Mouse (Mus musculus): ENCODE data around the gene Setd1a.
"Not testable (repeated sequence)": the region's sequence is repeated elsewhere in the genome, so short reads cannot be mapped to it uniquely, and the experiment has no call there.

Gene Setd1a

GRCm38 (mm10) chr7:127837473-127837872 lies 61.0 kb downstream of the Setd1a start:
- no peak for DNase-seq (ENCODE audit: low spot score in 2 of 2)

DNA sequence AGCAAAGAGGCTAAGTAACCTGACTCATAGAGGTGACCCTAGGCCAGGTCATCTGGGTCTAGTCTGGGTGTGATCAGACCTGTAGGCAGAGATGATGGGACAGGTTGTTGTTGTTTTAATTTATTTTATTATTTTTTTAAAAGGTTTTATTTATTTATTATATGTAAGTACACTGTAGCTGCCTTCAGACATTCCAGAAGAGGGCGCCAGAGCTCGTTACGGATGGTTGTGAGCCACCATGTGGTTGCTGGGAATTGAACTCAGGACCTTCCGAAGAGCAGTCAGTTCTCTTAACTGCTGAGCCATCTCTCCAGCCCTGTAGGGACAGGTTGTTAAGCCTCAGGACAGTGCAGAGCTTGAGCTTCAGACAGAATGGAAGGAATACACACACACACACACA lies 61.4 kb downstream of the Setd1a start:
- DNase-seq (ENCODE audit: low spot score in 2 of 2): not testable (repeated sequence)

- not testable (repeated sequence) for DNase-seq (ENCODE audit: low spot score in 2 of 2)
Measured at GRCm38 (mm10) chr7:127840031-127840430, 63.6 kb downstream of the Setd1a start.

- peak; percentile 53 to 65 for DNase-seq (ENCODE audit: low spot score in 2 of 2)
Measured at GRCm38 (mm10) chr7:127840886-127841285, 64.4 kb downstream of the Setd1a start.

DNA sequence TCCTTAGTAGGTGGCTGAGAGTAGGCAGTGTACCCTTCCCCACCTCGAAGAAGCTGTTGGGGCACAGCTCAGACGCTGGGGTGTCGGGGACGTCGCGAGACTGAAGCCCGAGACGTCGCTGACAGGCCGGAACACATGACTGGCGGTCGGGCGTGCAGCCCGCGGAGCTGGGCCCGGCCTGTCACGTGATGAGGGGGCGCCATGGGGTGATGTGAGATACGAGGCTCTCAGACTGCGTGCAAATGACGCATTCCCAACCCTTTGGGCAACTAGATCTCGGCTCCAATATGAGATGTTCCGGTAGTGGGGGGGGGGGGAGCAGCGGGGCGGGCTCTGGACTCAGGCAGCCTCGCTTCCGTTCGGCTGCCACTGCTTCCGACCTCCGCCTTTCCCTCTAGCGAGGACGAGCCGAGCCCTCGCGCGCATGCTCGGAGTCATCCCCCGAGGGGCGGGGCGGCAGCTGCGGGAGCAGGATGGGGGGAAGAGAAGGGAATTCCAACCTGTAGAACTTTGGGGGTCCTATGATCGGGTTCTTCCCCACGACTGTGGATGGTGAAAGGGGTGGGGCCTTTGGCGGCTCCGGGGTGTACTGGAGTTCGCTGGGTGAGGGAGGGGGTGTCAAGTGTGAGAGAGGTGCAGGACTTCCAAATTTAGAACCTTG lies 65.0 kb downstream of the Setd1a start:
- peak; percentile 87 to 91 for DNase-seq (ENCODE audit: low spot score in 2 of 2)

- peak; percentile 45 to 60 for DNase-seq (ENCODE audit: low spot score in 2 of 2)
Measured at GRCm38 (mm10) chr7:127842001-127842718, 65.7 kb downstream of the Setd1a start.
